Mouse (Mus musculus) small intestine, adult 2 months (tissue): ENCODE measurements around the gene Itprip. TPM values are rescaled to one million over a fixed set of nuclear protein-coding genes. Genes with fewer than 3 reads are reported as not detected.
A peak's percentile ranks its signal among the peaks of the same experiment; 100 is the strongest.

ENCODE experiments used
- H3K27ac ChIP-seq: fragments of 200-500 bp; 2 replicates; pipeline ENCODE4 v1.5.1; 2012; ENCODE audit warnings: low read depth, low read length, control low read depth, inconsistent platforms; ENCODE audit not compliant: insufficient read depth
- H3K27me3 ChIP-seq: fragments of 200-500 bp; 2 replicates; pipeline ENCODE4 v1.6.1; 2012; ENCODE audit warnings: mild to moderate bottlenecking, moderate library complexity, low read length, inconsistent platforms; ENCODE audit not compliant: control insufficient read depth, insufficient read depth
- H3K36me3 ChIP-seq: fragments of 200-500 bp; 2 replicates; pipeline ENCODE4 v1.6.1; 2012; ENCODE audit warnings: mild to moderate bottlenecking, low read length, control low read depth, inconsistent platforms; ENCODE audit not compliant: control insufficient read depth, insufficient read depth
- H3K4me1 ChIP-seq: fragments of 200-500 bp; 2 replicates; pipeline ENCODE4 v1.6.1; 2012; ENCODE audit warnings: low read length, inconsistent platforms, mixed read lengths; ENCODE audit not compliant: control insufficient read depth, insufficient read depth, insufficient read length
- H3K4me3 ChIP-seq: fragments of 200-500 bp; 2 replicates; pipeline ENCODE4 v1.5.1; 2012; ENCODE audit warnings: low read depth, mild to moderate bottlenecking, control low read depth, inconsistent platforms, low read length, moderate library complexity
- CTCF ChIP-seq: fragments of 200-500 bp; IDR thresholded peaks from 2 replicates; pipeline ENCODE4 v1.5.1; 2012; ENCODE audit warnings: low read depth, mild to moderate bottlenecking, control low read depth, inconsistent platforms, low read length, moderate library complexity, mixed read lengths; ENCODE audit not compliant: insufficient replicate concordance, insufficient read length; ENCODE audit errors: extremely low read depth
- POLR2A ChIP-seq: fragments of 200-500 bp; IDR thresholded peaks from 2 replicates; pipeline ENCODE4 v1.6.1; 2012; ENCODE audit warnings: low read depth, mild to moderate bottlenecking, control low read depth, inconsistent platforms, low read length, moderate library complexity
- WGBS: fragments of 180-500 bp; shearing (Covaris S2); methylation state at CpG from one replicate; pipeline ENCODE4 v1.1.7; 2018; 5-methylcytosine and 5-hydroxymethylcytosine counted together
- polyA plus RNA-seq: library from polyadenylated mRNA; depleted of rRNA; stranded (reverse); fragments of >200 nt; gene quantifications from 2 replicates; pipeline ENCODE4 v1.2.3, GENCODE M21; 2012

Gene Itprip
- polyA plus RNA-seq, 1 experiment, result 3.2 TPM

- Histone ChIP-seq H3K4me3 (peak within 1 kb of the TSS; percentile 48), H3K27me3 (0 out of 2 replicates have a peak, but pooled peaks cover 10% of the 10 kb centered on the region), H3K27ac (no peak within 1 kb of the TSS), H3K4me1 (peaks cover 5% of the 10 kb centered on the region; the same call in 1 of the 2 replicates), H3K36me3 (no peaks in the 10 kb centered on the region)
- TF ChIP-seq CTCF (no peak), POLR2A (no peak)
- 7% methylated on average over 41 of the region's 41 CpGs for WGBS
Measured at GRCm38 (mm10) chr19:47937443-47938406, 18.6 kb upstream of the Itprip start, which contains the start of gene Cfap58. Cfap58 (plus strand) TSS chr19:47937675.

GRCm38 (mm10) chr19:47936938-47937337 lies 17.8 kb upstream of the Itprip start:
- Histone ChIP-seq H3K27ac (no peak overlapping the region), H3K4me1 (peaks cover 5% of the 10 kb centered on the region; the same call in 1 of the 2 replicates), H3K4me3 (no peak overlapping the region), H3K36me3 (no peaks in the 10 kb centered on the region), H3K27me3 (0 out of 2 replicates have a peak, but pooled peaks cover 10% of the 10 kb centered on the region)
- 63% methylated on average over 9 of the region's 9 CpGs for WGBS
- TF ChIP-seq CTCF (no peak), POLR2A (no peak)

- H3K4me3 ChIP-seq, result no peak overlapping the region
- 0 out of 2 replicates have a peak, but pooled peaks cover 10% of the 10 kb centered on the region for H3K27me3 ChIP-seq
- no peaks in the 10 kb centered on the region for H3K36me3 ChIP-seq
- TF ChIP-seq POLR2A, result no peak
- no peak for TF ChIP-seq CTCF
- H3K4me1 ChIP-seq, result peaks cover 5% of the 10 kb centered on the region; the same call in 1 of the 2 replicates
- WGBS, result 64% methylated on average over 11 of the region's 11 CpGs
- no peak overlapping the region for H3K27ac ChIP-seq
Measured at GRCm38 (mm10) chr19:47936490-47936889, 17.4 kb upstream of the Itprip start.

- 70% methylated on average over 6 of the region's 6 CpGs for WGBS
- TF ChIP-seq CTCF, result no peak
- H3K4me1 ChIP-seq, result peaks cover 5% of the 10 kb centered on the region; the same call in 1 of the 2 replicates
Measured at GRCm38 (mm10) chr19:47935530-47935929, 16.4 kb upstream of the Itprip start.

GRCm38 (mm10) chr19:47934636-47935238 lies 15.6 kb upstream of the Itprip start:
- Histone ChIP-seq H3K36me3 (no peaks in the 10 kb centered on the region), H3K27me3 (0 out of 2 replicates have a peak, but pooled peaks cover 10% of the 10 kb centered on the region), H3K4me3 (peak overlapping the region; percentile 27; the same call in 1 of the 2 replicates), H3K4me1 (peaks cover 5% of the 10 kb centered on the region; the same call in 1 of the 2 replicates), H3K27ac (no peak overlapping the region)
- no peak for TF ChIP-seq POLR2A
- no peak for TF ChIP-seq CTCF
- 53% methylated on average over 16 of the region's 16 CpGs for WGBS

More at GRCm38 (mm10) chr19:47935530-47935929, 16.4 kb upstream of the Itprip start:
- 0 out of 2 replicates have a peak, but pooled peaks cover 10% of the 10 kb centered on the region for H3K27me3 ChIP-seq
- no peaks in the 10 kb centered on the region for H3K36me3 ChIP-seq
- no peak overlapping the region for H3K4me3 ChIP-seq
- H3K27ac ChIP-seq, result no peak overlapping the region

GRCm38 (mm10) chr19:47934146-47934545 lies 15.0 kb upstream of the Itprip start:
- no peak for TF ChIP-seq CTCF
- no peak for TF ChIP-seq POLR2A
- H3K27ac ChIP-seq, result no peak overlapping the region
- 0 out of 2 replicates have a peak, but pooled peaks cover 10% of the 10 kb centered on the region for H3K27me3 ChIP-seq
- no peak overlapping the region for H3K4me3 ChIP-seq
- H3K36me3 ChIP-seq, result no peaks in the 10 kb centered on the region
- 94% methylated on average over 8 of the region's 8 CpGs for WGBS
- H3K4me1 ChIP-seq, result peaks cover 5% of the 10 kb centered on the region; the same call in 1 of the 2 replicates

GRCm38 (mm10) chr19:47931982-47932638 lies 13.0 kb upstream of the Itprip start:
- H3K4me1 ChIP-seq, result peaks cover 2% of the 10 kb centered on the region; the same call in 1 of the 2 replicates
- no peak overlapping the region for H3K4me3 ChIP-seq
- H3K27ac ChIP-seq, result no peak overlapping the region
- H3K36me3 ChIP-seq, result no peaks in the 10 kb centered on the region
- H3K27me3 ChIP-seq, result no peaks in the 10 kb centered on the region
- TF ChIP-seq CTCF, result no peak
- WGBS, result 37% methylated on average over 7 of the region's 7 CpGs
